Mouse (Mus musculus) liver, embryonic 11.5 days (tissue): ENCODE measurements at regions not wholly inside any gene's neighbourhood (a gene's known extent, or its start where the extent isn't known, plus 50 kb on each side); places are given as distances from the start of the nearest gene placed in this dataset.

Experiments
- ATAC-seq: fragments of 200-750 bp; cut with Nextera tagmentation; replicated peaks from 2 replicates; pipeline ENCODE4 v1.8.0; 2017; ENCODE audit warnings: moderate number of reproducible peaks, mild to moderate bottlenecking, moderate TSS enrichment, moderate library complexity; ENCODE audit not compliant: low FRiP score
- DNase-seq: peaks from one replicate; pipeline ENCODE4 v3.0.0-alpha.2; 2017; ENCODE audit warnings: low spot score
- H3K27ac ChIP-seq: fragments of 300-500 bp; sonication (generic); 2 replicates; pipeline ENCODE4 v1.5.1; 2014; ENCODE audit warnings: mild to moderate bottlenecking, low read depth, low read length, control low read depth
- H3K27me3 ChIP-seq: fragments of 300-500 bp; sonication (generic); replicated peaks from 2 replicates; pipeline ENCODE4 v1.6.1; 2014; ENCODE audit warnings: low read length, mixed read lengths; ENCODE audit not compliant: control insufficient read depth, insufficient read depth
- H3K36me3 ChIP-seq: fragments of 300-500 bp; sonication (generic); 2 replicates; pipeline ENCODE4 v1.6.1; 2014; ENCODE audit warnings: mild to moderate bottlenecking, low read length, moderate library complexity, mixed read lengths; ENCODE audit not compliant: control insufficient read depth, insufficient read depth
- H3K4me1 ChIP-seq: fragments of 300-500 bp; sonication (generic); replicated peaks from 2 replicates; pipeline ENCODE4 v1.6.1; 2014; ENCODE audit warnings: low read length, mixed read lengths; ENCODE audit not compliant: control insufficient read depth, insufficient read depth
- H3K4me2 ChIP-seq: fragments of 300-500 bp; sonication (generic); 2 replicates; pipeline ENCODE4 v1.6.1; 2014; ENCODE audit warnings: mild to moderate bottlenecking, control low read depth, moderate library complexity
- H3K4me3 ChIP-seq: fragments of 300-500 bp; sonication (generic); 2 replicates; pipeline ENCODE4 v1.5.1; 2014; ENCODE audit warnings: low read depth, low read length, control low read depth
- H3K9ac ChIP-seq: fragments of 300-500 bp; sonication (generic); 2 replicates; pipeline ENCODE4 v1.6.1; 2014; ENCODE audit warnings: low read depth, low read length, control low read depth
- H3K9me3 ChIP-seq: fragments of 300-500 bp; sonication (generic); 2 replicates; pipeline ENCODE4 v1.6.1; 2016; ENCODE audit warnings: low read length, inconsistent platforms, mixed read lengths; ENCODE audit not compliant: control insufficient read depth
- WGBS: fragments of 180-500 bp; shearing (Covaris S2); extraction: QIAGEN DNeasy Blood & Tissue Kit; methylation state at CpG from one replicate; pipeline ENCODE4 v1.1.7; 2014; 5-methylcytosine and 5-hydroxymethylcytosine counted together

GRCm38 (mm10) chr14:29879283-29879682, 88.8 kb upstream of the Selenok start:
- DNase-seq (no peak), ATAC-seq (no peak)
- H3K9me3 ChIP-seq: no peaks in the 10 kb centered on the region
- no peaks in the 10 kb centered on the region for H3K4me1 ChIP-seq
- no peaks in the 10 kb centered on the region for H3K36me3 ChIP-seq
- no peak overlapping the region for H3K4me3 ChIP-seq
- no peak overlapping the region for H3K9ac ChIP-seq
- no peaks in the 10 kb centered on the region for H3K27me3 ChIP-seq
- H3K4me2 ChIP-seq: no peak overlapping the region
- WGBS: 92% methylated on average over 3 of the region's 3 CpGs
- H3K27ac ChIP-seq: no peak overlapping the region

- no peaks in the 10 kb centered on the region for H3K4me1 ChIP-seq
- no peak overlapping the region for H3K4me3 ChIP-seq
- H3K9ac ChIP-seq: no peak overlapping the region
- 81% methylated on average over 11 of the region's 11 CpGs for WGBS
- H3K36me3 ChIP-seq: no peaks in the 10 kb centered on the region
- no peaks in the 10 kb centered on the region for H3K9me3 ChIP-seq
- H3K27me3 ChIP-seq: no peaks in the 10 kb centered on the region
- H3K4me2 ChIP-seq: no peak overlapping the region
- H3K27ac ChIP-seq: no peak overlapping the region
- no peak for ATAC-seq
- DNase-seq: no peak
These were observed 85.3 kb upstream of the Selenok start for GRCm38 (mm10) chr14:29882666-29883344.

GRCm38 (mm10) chr14:29895332-29895988, 72.6 kb upstream of the Selenok start:
- Histone ChIP-seq H3K4me3 (no peak overlapping the region), H3K27ac (no peak overlapping the region), H3K27me3 (no peaks in the 10 kb centered on the region), H3K9ac (no peak overlapping the region), H3K4me1 (no peaks in the 10 kb centered on the region), H3K36me3 (no peaks in the 10 kb centered on the region), H3K9me3 (no peaks in the 10 kb centered on the region), H3K4me2 (no peak overlapping the region)
- WGBS: 84% methylated on average over 2 of the region's 2 CpGs
- DNase-seq (no peak), ATAC-seq (no peak)

- no peaks in the 10 kb centered on the region for H3K4me1 ChIP-seq
- H3K27me3 ChIP-seq: no peaks in the 10 kb centered on the region
- no peak overlapping the region for H3K9ac ChIP-seq
- WGBS: 63% methylated on average over 6 of the region's 6 CpGs
- no peaks in the 10 kb centered on the region for H3K9me3 ChIP-seq
- no peak overlapping the region for H3K27ac ChIP-seq
- no peak overlapping the region for H3K4me2 ChIP-seq
- ATAC-seq: no peak
- no peak for DNase-seq
- H3K36me3 ChIP-seq: no peaks in the 10 kb centered on the region
- H3K4me3 ChIP-seq: no peak overlapping the region
These were observed 72.0 kb upstream of the Selenok start for GRCm38 (mm10) chr14:29895989-29896675.

GRCm38 (mm10) chr14:29900931-29901330, 67.2 kb upstream of the Selenok start:
- 68% methylated on average over 6 of the region's 6 CpGs for WGBS

GRCm38 (mm10) chr14:29903574-29903973, 64.5 kb upstream of the Selenok start:
- Histone ChIP-seq H3K27ac (no peak overlapping the region), H3K27me3 (no peaks in the 10 kb centered on the region), H3K4me2 (no peak overlapping the region), H3K9me3 (no peaks in the 10 kb centered on the region), H3K4me1 (no peaks in the 10 kb centered on the region), H3K36me3 (no peaks in the 10 kb centered on the region), H3K9ac (no peak overlapping the region), H3K4me3 (no peak overlapping the region)
- DNase-seq (no peak), ATAC-seq (no peak)
- 62% methylated on average over 3 of the region's 3 CpGs for WGBS

More at GRCm38 (mm10) chr14:29900931-29901330, 67.2 kb upstream of the Selenok start:
- DNase-seq (no peak), ATAC-seq (no peak)
- no peaks in the 10 kb centered on the region for H3K9me3 ChIP-seq
- H3K27ac ChIP-seq: no peak overlapping the region
- no peak overlapping the region for H3K4me3 ChIP-seq
- H3K27me3 ChIP-seq: no peaks in the 10 kb centered on the region
- no peaks in the 10 kb centered on the region for H3K4me1 ChIP-seq
- H3K9ac ChIP-seq: no peak overlapping the region
- H3K4me2 ChIP-seq: no peak overlapping the region
- no peaks in the 10 kb centered on the region for H3K36me3 ChIP-seq

- 67% methylated on average over 6 of the region's 6 CpGs for WGBS
- no peak overlapping the region for H3K4me2 ChIP-seq
These were observed 63.3 kb upstream of the Selenok start for GRCm38 (mm10) chr14:29904856-29905255.

GRCm38 (mm10) chr14:29909741-29910140, 58.4 kb upstream of the Selenok start:
- Histone ChIP-seq H3K4me1 (no peaks in the 10 kb centered on the region), H3K4me3 (no peak overlapping the region), H3K36me3 (no peaks in the 10 kb centered on the region), H3K27ac (no peak overlapping the region), H3K27me3 (no peaks in the 10 kb centered on the region), H3K9ac (no peak overlapping the region), H3K9me3 (no peaks in the 10 kb centered on the region), H3K4me2 (no peak overlapping the region)
- 19% methylated on average over 8 of the region's 8 CpGs for WGBS
- DNase-seq (no peak), ATAC-seq (no peak)

More at GRCm38 (mm10) chr14:29904856-29905255, 63.3 kb upstream of the Selenok start:
- H3K9me3 ChIP-seq: no peaks in the 10 kb centered on the region
- H3K9ac ChIP-seq: no peak overlapping the region
- H3K4me1 ChIP-seq: no peaks in the 10 kb centered on the region
- no peak overlapping the region for H3K4me3 ChIP-seq
- H3K36me3 ChIP-seq: no peaks in the 10 kb centered on the region
- DNase-seq (no peak), ATAC-seq (no peak)
- no peaks in the 10 kb centered on the region for H3K27me3 ChIP-seq
- H3K27ac ChIP-seq: no peak overlapping the region
